Mouse (Mus musculus) ovary, postnatal 10 days (tissue): ENCODE results near the gene Retreg1.
A peak's percentile ranks its signal among the peaks of the same experiment; 100 is the strongest.
"Not testable (repeated sequence)": the region's sequence is repeated elsewhere in the genome, so short reads cannot be mapped to it uniquely, and the experiment has no call there.

Experiments used
- DNase-seq: peaks from one replicate; pipeline ENCODE4 v3.0.0; 2022; ENCODE audit warnings: low spot score

The Retreg1 gene

GRCm38 (mm10) chr15:25948257-25949223 is 105.6 kb downstream of the Retreg1 start:
- DNase-seq: no peak

GRCm38 (mm10) chr15:25949696-25950095 is 106.7 kb downstream of the Retreg1 start:
- DNase-seq: no peak

- no peak for DNase-seq
Observed at GRCm38 (mm10) chr15:25950584-25950983, 107.6 kb downstream of the Retreg1 start.

GRCm38 (mm10) chr15:25951037-25951436 is 108.1 kb downstream of the Retreg1 start:
- no peak for DNase-seq

GRCm38 (mm10) chr15:25956001-25956400 is 113.0 kb downstream of the Retreg1 start:
- no peak for DNase-seq

GRCm38 (mm10) chr15:25956422-25957117 is 113.6 kb downstream of the Retreg1 start:
- DNase-seq: no peak

GRCm38 (mm10) chr15:25957651-25958050 is 114.7 kb downstream of the Retreg1 start:
- DNase-seq: no peak

- no peak for DNase-seq
Observed at GRCm38 (mm10) chr15:25959375-25959774, 116.4 kb downstream of the Retreg1 start.

- no peak for DNase-seq
Observed at GRCm38 (mm10) chr15:25960231-25960630, 117.3 kb downstream of the Retreg1 start.

- DNase-seq: no peak
Observed at GRCm38 (mm10) chr15:25966220-25966774, 123.3 kb downstream of the Retreg1 start.

- no peak for DNase-seq
Observed at GRCm38 (mm10) chr15:25971596-25971995, 128.6 kb downstream of the Retreg1 start.

GRCm38 (mm10) chr15:25972758-25973157 is 129.8 kb downstream of the Retreg1 start:
- DNase-seq: no peak

- DNase-seq: no peak
Observed at GRCm38 (mm10) chr15:25974352-25974751, 131.4 kb downstream of the Retreg1 start.

- no peak for DNase-seq
Observed at GRCm38 (mm10) chr15:25975810-25976209, 132.8 kb downstream of the Retreg1 start.

GRCm38 (mm10) chr15:25983614-25984013 is 140.6 kb downstream of the Retreg1 start:
- DNase-seq: not testable (repeated sequence)

GRCm38 (mm10) chr15:25984067-25984733 is 141.2 kb downstream of the Retreg1 start, which contains the start of gene Zfp622:
Gene Zfp622, plus strand, starts transcription at chr15:25984366.
- peak; percentile 78 for DNase-seq

- DNase-seq: no peak
Observed at GRCm38 (mm10) chr15:25984734-25985492, 141.9 kb downstream of the Retreg1 start.

GRCm38 (mm10) chr15:25992992-25993727 is 150.2 kb downstream of the Retreg1 start:
- DNase-seq: no peak

- no peak for DNase-seq
Observed at GRCm38 (mm10) chr15:25995521-25995920, 152.5 kb downstream of the Retreg1 start.

- not testable (repeated sequence) for DNase-seq
Observed at GRCm38 (mm10) chr15:25999545-25999944, 156.6 kb downstream of the Retreg1 start.
